Mouse (Mus musculus) pancreas, adult 10 weeks (tissue): Measurements from ENCODE around the gene BC053393. TPM values are rescaled to one million over a fixed set of nuclear protein-coding genes. Genes with fewer than 3 reads are reported as not detected.

ENCODE experiments used
- polyA plus RNA-seq: library from polyadenylated mRNA; stranded (reverse); fragments of 350-450 nt; fragmentation: Illumina TruSeq; extraction: RNeasy Lipid Tissue Mini Kit (QIAGEN cat#74804); gene quantifications from one replicate; pipeline ENCODE4 v1.2.3, GENCODE M21; 2015; ENCODE audit warnings: low read depth, low replicate concordance; ENCODE audit not compliant: insufficient read depth

Gene BC053393
- not detected for polyA plus RNA-seq

GRCm38 (mm10) chr11:46571327-46571726 lies at the start of gene BC053393:
Gene BC053393, plus strand, starts transcription at chr11:46571536.

GRCm38 (mm10) chr11:46523912-46524311 lies 47.4 kb upstream of the BC053393 start, which contains the start of gene Gm12169:
Gene Gm12169, plus strand, starts transcription at chr11:46524212.

GRCm38 (mm10) chr11:46629211-46629795 lies 58.0 kb downstream of the BC053393 start, which contains the start of gene Dppa1:
Gene Dppa1, minus strand, starts transcription at chr11:46629261.

Other genes starting within 250 kb of the BC053393 start
- gene Itk, start 182.0 kb upstream of the BC053393 start, polyA plus RNA-seq = not detected
- gene Fam71b, start 175.0 kb upstream of the BC053393 start, polyA plus RNA-seq = not detected
- gene Med7, start 134.6 kb upstream of the BC053393 start, polyA plus RNA-seq = 5.3 TPM
- gene Havcr2, start 116.6 kb upstream of the BC053393 start, polyA plus RNA-seq = 0.42 TPM
- gene Gm12169, start 47.3 kb upstream of the BC053393 start, polyA plus RNA-seq = not detected
- gene Dppa1, start 57.7 kb downstream of the BC053393 start, polyA plus RNA-seq = not detected
- not detected for gene Timd2, start 135.5 kb downstream of the BC053393 start, polyA plus RNA-seq
- not detected for gene Havcr1, start 163.5 kb downstream of the BC053393 start, polyA plus RNA-seq
- 2.9 TPM for gene Timd4, start 239.3 kb downstream of the BC053393 start, polyA plus RNA-seq